Mouse (Mus musculus): ENCODE measurements around the gene Fbxw8. TPM values are rescaled to one million over a fixed set of nuclear protein-coding genes. Genes with fewer than 3 reads are reported as not detected.

Fbxw8 gene
- polyA plus RNA-seq, 1 experiment: 20.9 TPM

DNA sequence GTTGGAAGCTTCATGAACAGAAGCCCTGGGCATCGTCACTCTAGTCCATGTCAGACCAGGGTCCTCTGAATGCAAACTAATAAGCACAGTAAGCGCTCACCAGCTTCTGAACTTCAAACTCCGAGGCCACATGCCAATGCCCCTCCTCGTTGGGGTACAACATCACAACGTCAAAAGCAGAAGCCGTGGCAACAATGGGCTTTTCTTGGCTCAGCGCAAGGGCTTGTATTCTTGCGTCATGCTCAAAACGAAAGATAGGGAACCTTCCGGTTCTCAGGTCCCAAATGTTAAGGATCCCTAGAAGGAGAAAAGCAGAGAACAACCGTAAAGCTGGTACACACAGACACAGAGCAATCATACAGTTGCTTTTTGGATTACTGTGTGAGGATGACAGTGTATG, 59.8 kb downstream of the Fbxw8 start:
- no peak for TF ChIP-seq POLR2A (IDR thresholded peaks at IDR 0.05; ENCODE audit: control insufficient read depth, extremely low read depth, insufficient read depth, low read length, poor library complexity)
- no peak for TF ChIP-seq CTCF (IDR thresholded peaks at IDR 0.05; ENCODE audit: borderline replicate concordance, control insufficient read depth, extremely low read depth, insufficient read depth, low read length, poor library complexity)
- DNase-seq: no peak
- H3K4me3 ChIP-seq (ENCODE audit: control insufficient read depth, insufficient read depth, low read length): no peak overlapping the region
- no peaks in the 10 kb centered on the region for H3K36me3 ChIP-seq (ENCODE audit: control insufficient read depth, insufficient read depth, low read length)
- no peaks in the 10 kb centered on the region for H3K27me3 ChIP-seq (ENCODE audit: control insufficient read depth, insufficient read depth, low read length)
- no peak overlapping the region for H3K27ac ChIP-seq (ENCODE audit: control insufficient read depth, insufficient read depth, low read length)
- H3K4me1 ChIP-seq (replicated peaks; ENCODE audit: control insufficient read depth, insufficient read depth, low read length): peaks cover 14% of the 10 kb centered on the region
- whole genome bisulfite sequencing: 95% methylated on average over 11 of the region's 11 CpGs

DNA sequence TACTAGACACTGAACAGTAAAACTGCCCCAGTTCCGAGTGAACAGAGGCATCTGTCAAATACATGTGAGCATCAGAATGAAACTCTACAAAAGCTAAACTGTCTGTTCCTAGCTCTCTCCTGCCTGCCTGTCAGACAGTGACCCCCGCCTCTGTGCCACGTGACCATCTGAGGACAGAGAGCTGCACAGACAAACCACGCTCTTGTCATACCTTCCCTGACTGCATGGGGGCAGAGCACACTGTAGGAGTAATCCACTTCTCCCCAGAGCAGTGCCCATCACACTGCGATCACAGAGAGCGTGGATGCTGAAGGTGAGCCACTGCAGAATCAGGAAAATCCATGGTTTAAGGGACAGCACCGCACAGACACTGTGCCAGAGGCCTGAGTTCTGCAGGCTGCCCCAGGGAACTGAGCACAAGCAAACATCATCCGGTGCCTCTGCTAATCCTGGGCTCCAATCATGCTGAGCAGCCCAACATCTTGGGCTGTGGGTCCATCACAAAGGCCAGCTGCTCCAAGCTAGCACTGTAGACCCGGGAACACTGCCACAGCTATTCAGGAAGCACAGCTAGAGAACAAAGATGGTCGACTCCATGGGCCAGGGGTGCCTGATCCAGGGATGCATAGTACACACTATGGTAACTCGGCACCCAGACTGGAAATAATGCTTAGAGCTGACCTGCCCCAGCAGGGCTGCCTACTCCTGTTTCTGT, 61.8 kb downstream of the Fbxw8 start:
- Histone ChIP-seq H3K36me3 (ENCODE audit: control insufficient read depth, insufficient read depth, low read length) (no peaks in the 10 kb centered on the region), H3K4me1 (replicated peaks; ENCODE audit: control insufficient read depth, insufficient read depth, low read length) (peaks cover 23% of the 10 kb centered on the region), H3K27me3 (ENCODE audit: control insufficient read depth, insufficient read depth, low read length) (no peaks in the 10 kb centered on the region), H3K27ac (ENCODE audit: control insufficient read depth, insufficient read depth, low read length) (no peak overlapping the region), H3K4me3 (ENCODE audit: control insufficient read depth, insufficient read depth, low read length) (no peak overlapping the region)
- TF ChIP-seq POLR2A (IDR thresholded peaks at IDR 0.05; ENCODE audit: control insufficient read depth, extremely low read depth, insufficient read depth, low read length, poor library complexity): no peak
- 0 out of 2 replicates have a peak, but pooled peaks have one; percentile 13 for TF ChIP-seq CTCF (IDR thresholded peaks at IDR 0.05; ENCODE audit: borderline replicate concordance, control insufficient read depth, extremely low read depth, insufficient read depth, low read length, poor library complexity)
- DNase-seq: no peak
- WGBS: 77% methylated on average over 11 of the region's 11 CpGs

DNA sequence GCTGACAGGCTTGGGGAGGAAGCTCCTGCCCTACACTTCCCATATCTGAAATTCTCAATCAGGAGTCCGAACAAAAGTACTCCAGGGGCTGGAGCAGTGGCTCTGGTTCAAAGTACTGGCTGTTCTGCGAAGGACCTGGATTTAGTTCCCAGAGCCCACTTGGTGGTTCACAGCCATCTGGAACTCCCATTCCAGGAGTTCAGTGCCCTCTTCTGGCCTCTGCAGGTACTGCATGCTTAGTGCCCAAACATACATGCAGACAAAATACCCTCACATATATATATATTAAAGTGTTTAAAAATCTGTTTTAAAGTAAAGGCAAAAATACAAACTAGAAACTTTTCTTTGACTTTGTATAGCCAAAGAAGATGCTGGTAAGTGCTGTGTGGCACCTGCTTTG, 64.4 kb downstream of the Fbxw8 start:
- DNase-seq: peak; percentile 74
- WGBS: 98% methylated on average over 2 of the region's 2 CpGs
- H3K27me3 ChIP-seq (ENCODE audit: control insufficient read depth, insufficient read depth, low read length): no peaks in the 10 kb centered on the region
- TF ChIP-seq POLR2A (IDR thresholded peaks at IDR 0.05; ENCODE audit: control insufficient read depth, extremely low read depth, insufficient read depth, low read length, poor library complexity) (no peak), CTCF (IDR thresholded peaks at IDR 0.05; ENCODE audit: borderline replicate concordance, control insufficient read depth, extremely low read depth, insufficient read depth, low read length, poor library complexity) (peak; percentile 66; the same call in 1 of the 2 replicates)
- no peaks in the 10 kb centered on the region for H3K36me3 ChIP-seq (ENCODE audit: control insufficient read depth, insufficient read depth, low read length)
- no peak overlapping the region for H3K27ac ChIP-seq (ENCODE audit: control insufficient read depth, insufficient read depth, low read length)
- H3K4me1 ChIP-seq (replicated peaks; ENCODE audit: control insufficient read depth, insufficient read depth, low read length): peaks cover 39% of the 10 kb centered on the region
- H3K4me3 ChIP-seq (ENCODE audit: control insufficient read depth, insufficient read depth, low read length): no peak overlapping the region

DNA sequence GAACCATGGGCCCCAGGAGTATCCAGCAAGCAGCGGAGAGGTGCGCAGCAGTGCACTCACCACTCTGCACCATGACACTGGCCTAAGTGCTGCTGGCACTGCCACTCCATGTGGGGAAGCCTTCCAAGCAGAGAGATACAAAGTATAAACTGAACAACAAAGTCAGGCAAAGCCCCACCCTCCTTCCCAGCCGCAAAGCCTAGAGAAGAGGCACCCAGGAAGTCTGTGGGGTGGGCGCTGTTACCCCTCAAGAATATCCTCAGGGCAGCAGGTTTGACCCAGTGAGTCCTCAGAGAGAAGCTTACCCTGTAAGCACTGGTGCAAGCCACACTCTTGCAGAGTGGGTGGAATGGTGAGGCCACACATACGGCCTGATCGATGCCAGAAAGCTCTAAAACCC, 65.2 kb downstream of the Fbxw8 start:
- Histone ChIP-seq H3K36me3 (ENCODE audit: control insufficient read depth, insufficient read depth, low read length) (no peaks in the 10 kb centered on the region), H3K4me3 (ENCODE audit: control insufficient read depth, insufficient read depth, low read length) (no peak overlapping the region), H3K4me1 (replicated peaks; ENCODE audit: control insufficient read depth, insufficient read depth, low read length) (peaks cover 46% of the 10 kb centered on the region), H3K27me3 (ENCODE audit: control insufficient read depth, insufficient read depth, low read length) (no peaks in the 10 kb centered on the region), H3K27ac (ENCODE audit: control insufficient read depth, insufficient read depth, low read length) (peak overlapping the region; percentile 18; the same call in 1 of the 2 replicates)
- TF ChIP-seq POLR2A (IDR thresholded peaks at IDR 0.05; ENCODE audit: control insufficient read depth, extremely low read depth, insufficient read depth, low read length, poor library complexity) (no peak), CTCF (IDR thresholded peaks at IDR 0.05; ENCODE audit: borderline replicate concordance, control insufficient read depth, extremely low read depth, insufficient read depth, low read length, poor library complexity) (no peak)
- peak; percentile 44 for DNase-seq
- 69% methylated on average over 6 of the region's 6 CpGs for WGBS

DNA sequence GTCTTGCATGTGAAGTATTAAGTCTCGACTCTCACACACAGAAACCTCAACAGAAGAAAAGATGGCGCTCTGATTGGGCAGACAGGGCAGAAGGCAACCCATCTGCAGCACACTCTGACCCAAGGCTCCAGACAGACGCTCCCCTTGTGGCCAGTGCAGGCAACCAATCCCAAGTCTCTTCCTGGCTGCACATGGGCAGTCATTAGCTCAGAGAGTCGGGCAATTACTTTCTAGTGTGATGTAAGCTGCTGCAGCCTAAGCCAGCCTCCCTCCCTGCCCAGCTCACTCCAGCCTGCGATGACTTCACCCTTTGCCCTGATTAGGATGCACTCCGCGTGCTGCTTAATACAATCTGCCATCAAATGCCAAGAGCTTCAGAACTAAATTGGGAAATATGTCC, 66.2 kb downstream of the Fbxw8 start:
- 77% methylated on average over 7 of the region's 7 CpGs for WGBS
- DNase-seq: no peak
- Histone ChIP-seq H3K27ac (ENCODE audit: control insufficient read depth, insufficient read depth, low read length) (no peak overlapping the region), H3K36me3 (ENCODE audit: control insufficient read depth, insufficient read depth, low read length) (no peaks in the 10 kb centered on the region), H3K27me3 (ENCODE audit: control insufficient read depth, insufficient read depth, low read length) (no peaks in the 10 kb centered on the region), H3K4me3 (ENCODE audit: control insufficient read depth, insufficient read depth, low read length) (no peak overlapping the region), H3K4me1 (replicated peaks; ENCODE audit: control insufficient read depth, insufficient read depth, low read length) (peaks cover 55% of the 10 kb centered on the region)
- no peak for TF ChIP-seq CTCF (IDR thresholded peaks at IDR 0.05; ENCODE audit: borderline replicate concordance, control insufficient read depth, extremely low read depth, insufficient read depth, low read length, poor library complexity)
- TF ChIP-seq POLR2A (IDR thresholded peaks at IDR 0.05; ENCODE audit: control insufficient read depth, extremely low read depth, insufficient read depth, low read length, poor library complexity): no peak

DNA sequence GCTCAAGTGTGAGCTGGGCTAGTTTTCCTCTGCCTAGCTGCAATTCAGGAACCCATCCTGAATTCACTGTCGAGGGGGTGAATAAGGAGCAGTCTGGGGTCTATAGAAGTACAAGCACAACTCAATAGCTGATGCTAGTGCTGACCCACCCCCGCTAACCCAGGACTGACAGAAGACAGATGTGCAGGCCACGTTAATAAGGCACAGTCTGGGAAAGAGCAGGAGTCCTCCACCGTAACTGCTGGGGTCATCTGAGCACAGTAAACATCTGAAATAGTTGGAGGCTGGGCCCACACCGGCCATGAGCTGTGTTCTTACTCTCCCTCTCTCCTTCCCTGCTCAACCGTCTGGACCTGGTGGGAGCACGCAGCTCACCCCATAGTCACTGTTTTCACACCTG, 68.3 kb downstream of the Fbxw8 start:
- H3K36me3 ChIP-seq (ENCODE audit: control insufficient read depth, insufficient read depth, low read length): no peaks in the 10 kb centered on the region
- no peak overlapping the region for H3K27ac ChIP-seq (ENCODE audit: control insufficient read depth, insufficient read depth, low read length)
- TF ChIP-seq CTCF (IDR thresholded peaks at IDR 0.05; ENCODE audit: borderline replicate concordance, control insufficient read depth, extremely low read depth, insufficient read depth, low read length, poor library complexity) (no peak), POLR2A (IDR thresholded peaks at IDR 0.05; ENCODE audit: control insufficient read depth, extremely low read depth, insufficient read depth, low read length, poor library complexity) (no peak)

More for the DNA sequence above, 68.3 kb downstream of the Fbxw8 start:
- WGBS: 90% methylated on average over 7 of the region's 7 CpGs
- H3K4me1 ChIP-seq (replicated peaks; ENCODE audit: control insufficient read depth, insufficient read depth, low read length): peaks cover 73% of the 10 kb centered on the region
- DNase-seq: no peak
- no peak overlapping the region for H3K4me3 ChIP-seq (ENCODE audit: control insufficient read depth, insufficient read depth, low read length)
- no peaks in the 10 kb centered on the region for H3K27me3 ChIP-seq (ENCODE audit: control insufficient read depth, insufficient read depth, low read length)
